Comparison of ENCODE assay signal across 8 mouse cellular contexts in genomic region chr2:4557466-4557865, GRCm38 (mm10).
DNase-seq lines count a peak whose midpoint lies in the region; ATAC-seq lines count a peak whose summit lies in the region.

No protein-coding gene starts in this region.

- no peak for DNase-seq in midbrain, embryonic 10.5 days (ENCODE audit: low spot score)
- peak; percentile 46 for DNase-seq in skeletal muscle tissue, adult 2 months (ENCODE audit: low read depth, low spot score)
- no peak for DNase-seq in urinary bladder, postnatal 4 days (ENCODE audit: low spot score in 2 of 2)
- no peak for DNase-seq in cerebellum, adult 18-20 months

- peak overlapping the region; percentile 93 for H3K27ac ChIP-seq in midbrain, embryonic 10.5 days (replicated peaks)
- H3K27ac ChIP-seq in midbrain, embryonic 16.5 days (ENCODE audit: low read length), result no peak overlapping the region
- peak overlapping the region; percentile 95 for H3K27ac ChIP-seq in intestine, embryonic 16.5 days (ENCODE audit: low read length)

- H3K9me3 ChIP-seq in midbrain, embryonic 10.5 days (replicated peaks), result no peaks in the 10 kb centered on the region
- H3K9me3 ChIP-seq in midbrain, embryonic 16.5 days (replicated peaks; ENCODE audit: control insufficient read depth, low read length, poor library complexity, severe bottlenecking), result no peaks in the 10 kb centered on the region
- H3K9me3 ChIP-seq in erythroblast, embryonic 14.5 days (ENCODE audit: control insufficient read depth, low read length), result no peaks in the 10 kb centered on the region
- H3K9me3 ChIP-seq in intestine, embryonic 16.5 days (ENCODE audit: control insufficient read depth, low read length), result no peaks in the 10 kb centered on the region

- H3K9ac ChIP-seq in midbrain, embryonic 16.5 days (ENCODE audit: low read depth, low read length), result no peak overlapping the region
- no peak overlapping the region for H3K9ac ChIP-seq in intestine, embryonic 16.5 days (ENCODE audit: low read depth, low read length)

- no peaks in the 10 kb centered on the region for H3K27me3 ChIP-seq in midbrain, embryonic 10.5 days (ENCODE audit: low read depth, poor library complexity, severe bottlenecking)
- H3K27me3 ChIP-seq in midbrain, embryonic 16.5 days (ENCODE audit: control insufficient read depth, insufficient read depth, low read depth, low read length), result no peaks in the 10 kb centered on the region
- H3K27me3 ChIP-seq in erythroblast, embryonic 14.5 days (ENCODE audit: control insufficient read depth), result no peaks in the 10 kb centered on the region
- no peaks in the 10 kb centered on the region for H3K27me3 ChIP-seq in intestine, embryonic 16.5 days (replicated peaks; ENCODE audit: control insufficient read depth, insufficient read depth, low read length)

- H3K4me1 ChIP-seq in midbrain, embryonic 10.5 days, result peaks cover 79% of the 10 kb centered on the region
- H3K4me1 ChIP-seq in midbrain, embryonic 16.5 days (ENCODE audit: control insufficient read depth, insufficient read depth, low read length), result peaks cover 43% of the 10 kb centered on the region
- peaks cover 71% of the 10 kb centered on the region for H3K4me1 ChIP-seq in erythroblast, embryonic 14.5 days (ENCODE audit: control insufficient read depth)
- H3K4me1 ChIP-seq in intestine, embryonic 16.5 days (ENCODE audit: control insufficient read depth, insufficient read depth, low read length), result peaks cover 43% of the 10 kb centered on the region

- WGBS in midbrain, embryonic 10.5 days, result 57% methylated on average over 4 of the region's 4 CpGs
- 35% methylated on average over 4 of the region's 4 CpGs for WGBS in midbrain, embryonic 16.5 days
- 24% methylated on average over 4 of the region's 4 CpGs for WGBS in intestine, embryonic 16.5 days

- no peak for ATAC-seq in midbrain, embryonic 16.5 days
- peak; percentile 19; the same call in 1 of the 2 replicates for ATAC-seq in intestine, embryonic 16.5 days
- ATAC-seq in CD4-positive, CD25-positive, alpha-beta regulatory T cell, adult 4 months, result no peak

- H3K4me3 ChIP-seq in midbrain, embryonic 10.5 days, result no peak overlapping the region
- H3K4me3 ChIP-seq in midbrain, embryonic 16.5 days (ENCODE audit: low read depth, low read length), result no peak overlapping the region
- peak overlapping the region; percentile 68 for H3K4me3 ChIP-seq in erythroblast, embryonic 14.5 days (replicated peaks)
- H3K4me3 ChIP-seq in intestine, embryonic 16.5 days (ENCODE audit: low read length), result no peak overlapping the region

- peaks cover 36% of the 10 kb centered on the region for H3K36me3 ChIP-seq in midbrain, embryonic 10.5 days
- H3K36me3 ChIP-seq in midbrain, embryonic 16.5 days (ENCODE audit: control insufficient read depth, insufficient read depth, low read length), result no peaks in the 10 kb centered on the region
- H3K36me3 ChIP-seq in erythroblast, embryonic 14.5 days (ENCODE audit: control insufficient read depth), result peaks cover 14% of the 10 kb centered on the region
- H3K36me3 ChIP-seq in intestine, embryonic 16.5 days (ENCODE audit: control insufficient read depth, insufficient read depth, low read length), result no peaks in the 10 kb centered on the region

- H3K4me2 ChIP-seq in midbrain, embryonic 16.5 days (ENCODE audit: low read length), result no peak overlapping the region
- H3K4me2 ChIP-seq in intestine, embryonic 16.5 days (ENCODE audit: low read depth, low read length), result no peak overlapping the region
